Mouse (Mus musculus): Measurements from ENCODE around the gene Dock10.
"Not testable (repeated sequence)": the region's sequence is repeated elsewhere in the genome, so short reads cannot be mapped to it uniquely, and the experiment has no call there.

Dock10 gene

DNA sequence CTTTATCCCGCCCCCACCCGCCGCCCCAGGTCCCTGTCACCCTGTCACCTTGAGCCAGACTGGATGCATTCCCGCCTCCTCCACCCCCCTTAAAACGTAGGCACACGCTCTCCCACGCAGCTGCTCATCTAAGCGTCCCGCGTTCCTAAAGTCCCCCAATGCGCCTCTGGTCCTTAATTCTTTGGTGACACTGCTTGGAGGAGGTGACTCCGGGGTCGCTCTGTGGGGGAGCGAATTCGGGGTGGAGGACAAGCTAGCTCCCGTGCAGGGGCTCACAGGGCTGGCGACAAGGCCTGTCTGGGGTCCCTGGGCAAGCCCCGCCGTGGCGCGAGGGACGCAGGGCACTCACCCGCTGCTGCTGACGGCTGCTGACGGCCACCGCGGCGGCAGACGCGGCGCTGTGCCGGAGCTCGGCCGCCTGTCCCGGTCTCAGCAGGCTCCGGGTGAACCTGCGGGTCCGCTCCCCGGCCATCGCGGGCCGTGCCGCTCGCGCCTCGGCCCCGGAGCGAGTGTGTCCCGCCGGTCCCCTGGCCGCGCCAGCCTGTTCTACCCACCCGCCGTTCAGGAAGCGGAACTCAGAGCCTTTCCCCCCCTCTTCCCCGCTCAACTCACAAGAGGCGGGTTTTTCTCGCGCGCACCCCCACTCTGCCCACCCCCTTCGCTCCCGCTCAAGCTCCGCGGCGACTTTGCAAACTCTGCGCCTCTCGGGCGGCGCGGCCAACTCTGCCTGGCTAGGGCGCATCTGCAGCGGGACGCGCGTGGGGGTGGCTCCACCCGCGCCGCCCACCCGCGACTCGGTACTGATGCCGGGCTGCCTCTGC, at the start of gene Dock10:
Dock10 (minus strand) TSS at position 551 of the 821 bp plus-strand sequence.
- peak; percentile 17 for DNase-seq (ENCODE audit: low spot score)

DNA sequence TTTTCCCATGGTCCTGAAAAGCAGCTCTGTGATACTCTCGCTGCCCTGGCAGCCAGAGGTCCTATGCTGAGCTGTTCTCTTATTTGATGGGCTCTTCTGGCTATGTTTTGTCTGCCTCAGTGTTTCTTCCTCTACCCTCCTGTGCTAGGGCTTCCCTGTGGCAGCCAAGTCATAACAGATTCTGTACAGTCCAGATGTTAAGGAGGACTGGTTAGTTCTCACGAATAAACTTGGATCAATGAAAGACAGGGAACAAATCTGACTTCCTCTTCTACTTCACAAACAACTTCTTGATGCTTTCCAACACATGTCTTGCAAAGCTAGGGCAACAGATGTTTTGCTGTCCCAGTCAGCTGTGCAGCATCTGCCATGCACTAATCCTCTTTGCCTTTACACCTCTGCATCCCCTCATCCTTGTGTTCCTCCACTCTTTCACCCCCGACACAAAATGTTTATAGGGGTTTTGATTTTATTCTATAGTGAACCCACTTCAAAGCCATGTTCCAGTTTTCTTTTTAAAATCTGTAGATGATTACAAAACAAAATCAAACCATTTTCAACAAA, 48.6 kb upstream of the Dock10 start:
- DNase-seq (ENCODE audit: low spot score) = no peak

DNA sequence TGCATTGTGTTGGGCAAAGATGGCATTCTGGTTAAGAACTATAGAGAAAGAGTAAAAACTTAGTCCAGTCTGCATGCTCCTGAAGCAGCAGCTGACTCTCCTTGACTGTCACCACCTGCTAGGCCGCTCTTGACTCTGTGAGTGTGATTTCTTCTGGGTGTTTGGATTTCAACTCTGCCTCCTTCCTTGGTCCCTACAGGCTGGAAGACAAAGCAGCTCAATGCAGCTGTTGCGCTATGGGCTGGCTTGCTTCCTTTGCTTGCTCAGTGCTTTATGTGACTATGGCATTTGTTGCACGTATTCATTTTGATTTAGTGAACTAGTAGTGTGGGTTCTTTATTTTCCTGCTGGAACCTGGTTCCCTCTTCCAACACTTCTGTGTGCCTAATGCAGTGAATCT, 43.7 kb upstream of the Dock10 start:
- DNase-seq (ENCODE audit: low spot score) = no peak

DNA sequence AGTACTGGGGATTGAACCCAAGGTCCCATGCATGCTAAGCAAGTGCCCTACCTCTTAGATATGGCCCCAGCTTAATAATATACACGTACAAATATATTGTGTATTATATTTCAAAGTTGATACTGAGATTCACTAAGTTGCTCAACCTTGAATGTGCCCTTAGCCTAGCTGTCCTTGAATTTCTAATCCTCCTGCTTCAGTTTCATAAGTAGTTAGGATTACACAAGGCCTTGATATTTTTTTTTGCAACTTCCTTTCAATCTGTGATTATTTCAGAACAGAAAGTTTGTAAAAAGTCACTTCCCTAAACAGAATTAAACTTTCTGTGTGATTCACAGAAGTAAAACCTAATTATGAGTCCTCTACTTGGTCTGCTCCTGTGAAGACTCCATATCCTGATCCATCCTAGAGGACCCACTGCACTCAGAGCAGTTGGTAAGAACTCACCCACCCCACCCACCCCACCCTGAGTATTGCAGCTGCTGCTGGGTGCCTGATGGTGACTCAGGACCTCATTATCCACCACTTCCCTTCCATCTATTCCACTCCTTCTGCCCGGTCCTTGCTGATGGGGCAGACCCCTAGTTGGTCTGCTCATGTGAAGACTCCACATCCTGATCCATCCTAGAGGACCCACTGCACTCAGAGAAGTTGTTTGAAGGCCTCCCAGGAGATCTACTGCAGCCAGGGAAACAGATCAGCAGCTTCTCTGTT, 26.9 kb upstream of the Dock10 start:
- no peak for DNase-seq (ENCODE audit: low spot score)

DNA sequence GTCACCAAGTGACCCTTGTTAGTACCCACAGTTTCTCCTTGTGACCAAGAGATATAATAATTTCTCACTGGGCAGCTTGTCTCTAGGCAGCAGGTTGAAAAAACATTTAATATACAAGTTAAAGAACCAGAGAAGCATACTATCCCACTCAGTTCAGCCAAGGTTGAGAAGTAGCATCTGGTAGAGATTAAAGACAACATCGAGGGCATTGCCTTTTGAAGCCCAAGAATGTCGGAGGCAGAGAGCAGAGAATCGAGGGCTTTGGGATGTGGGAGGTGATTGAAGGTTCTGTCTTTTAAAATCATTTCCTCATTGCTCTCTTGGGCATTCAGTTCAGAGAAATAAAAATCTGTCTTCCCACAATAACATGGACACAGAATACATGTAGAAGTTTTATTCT, 25.8 kb upstream of the Dock10 start:
- no peak for DNase-seq (ENCODE audit: low spot score)

DNA sequence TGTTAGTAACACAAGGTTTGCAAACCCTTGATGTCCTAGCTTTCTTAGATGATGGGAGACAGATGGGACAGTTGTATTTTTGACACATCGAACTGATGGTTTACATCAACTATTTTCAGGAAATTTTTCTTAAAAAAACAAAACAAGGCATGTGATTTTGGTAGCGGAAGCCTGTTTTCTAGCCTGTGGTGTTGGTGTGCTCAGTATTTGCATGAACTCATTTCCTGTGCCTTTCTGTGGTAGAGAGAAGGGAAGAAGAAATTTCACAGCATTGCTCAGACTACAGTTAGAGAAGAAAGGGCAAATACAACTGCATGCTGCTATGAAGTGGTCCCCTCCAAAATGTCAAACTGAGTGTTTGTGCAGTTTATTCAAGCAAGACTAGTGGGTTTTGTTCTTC, 7.2 kb upstream of the Dock10 start:
- no peak for DNase-seq (ENCODE audit: low spot score)

DNA sequence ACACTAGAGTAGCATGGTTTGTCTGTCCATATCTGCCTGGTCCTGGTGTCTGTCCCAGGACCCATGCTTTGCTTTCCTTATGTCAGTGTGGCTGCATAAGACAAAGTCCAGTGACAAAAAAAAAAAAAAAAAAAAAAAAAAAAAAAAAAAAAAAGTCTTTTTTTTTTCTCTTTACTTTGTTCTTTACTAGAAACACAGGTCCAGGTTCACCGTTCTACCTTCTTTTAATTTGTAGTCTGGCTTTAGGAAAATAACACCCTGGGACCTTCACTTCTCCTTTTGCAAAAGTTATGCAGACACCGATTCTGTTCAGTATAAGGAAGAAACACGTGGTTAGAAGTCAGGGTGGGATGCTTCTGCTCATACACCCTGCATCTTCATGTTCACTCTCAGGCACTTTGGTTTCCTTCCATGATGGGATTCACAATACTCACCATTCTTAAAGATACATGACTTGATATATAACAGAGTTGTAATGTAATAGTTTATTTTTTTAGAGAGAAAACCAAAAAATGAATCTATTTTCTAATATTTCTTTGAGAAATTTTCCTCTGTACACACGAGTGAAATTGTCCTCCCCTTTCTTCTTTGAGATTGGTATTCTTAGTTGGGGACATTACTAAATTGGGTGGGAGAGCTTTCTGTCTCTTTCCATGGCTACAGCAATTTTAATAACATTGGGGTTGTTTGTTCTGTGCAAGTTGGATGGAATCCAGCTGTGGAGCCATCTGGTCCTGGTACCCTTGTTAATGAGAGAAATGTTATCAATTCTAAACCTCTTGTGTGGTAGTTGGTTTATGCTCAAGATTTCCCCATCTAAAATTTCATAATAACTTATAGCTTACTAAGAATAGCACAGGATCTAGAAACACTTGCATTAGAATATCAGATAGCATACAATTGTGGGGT, 5.0 kb upstream of the Dock10 start:
- no peak for DNase-seq (ENCODE audit: low spot score)

DNA sequence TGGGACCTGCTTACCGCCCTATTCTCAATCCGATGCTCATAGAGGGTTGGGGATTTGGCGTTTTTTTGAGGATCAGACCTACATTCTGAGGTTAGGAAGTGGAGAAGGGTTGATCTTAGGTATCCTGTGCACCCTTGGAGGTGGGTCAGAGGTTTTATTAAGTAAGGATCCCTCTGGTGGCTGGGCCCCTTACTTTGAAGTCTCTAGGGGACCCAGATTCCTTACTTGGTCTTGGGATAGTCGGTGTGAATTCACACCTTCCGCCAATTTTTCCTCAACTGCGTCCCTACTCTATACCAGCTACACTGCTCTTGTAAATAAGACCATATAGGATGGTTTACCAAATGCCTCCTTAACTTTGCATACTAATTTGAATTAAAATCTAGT, 464 bp upstream of the Dock10 start:
- no peak for DNase-seq (ENCODE audit: low spot score)

DNA sequence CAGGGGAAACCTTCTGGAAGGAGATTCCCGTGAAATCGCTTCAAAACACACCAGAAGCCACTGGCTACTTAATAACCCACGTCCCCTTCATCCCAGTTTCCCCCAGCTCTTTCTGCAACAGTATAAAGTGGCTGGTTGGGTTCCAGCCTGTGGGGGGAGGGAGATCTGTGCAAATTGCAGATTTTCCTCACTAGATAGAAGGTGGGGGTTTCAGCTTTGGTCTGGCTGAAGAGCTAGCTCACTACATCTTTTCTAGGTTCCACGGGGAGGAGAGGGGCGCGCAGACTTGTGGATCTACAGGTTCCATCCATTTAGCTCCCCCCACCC, 714 bp downstream of the Dock10 start:
- no peak for DNase-seq (ENCODE audit: low spot score)

DNA sequence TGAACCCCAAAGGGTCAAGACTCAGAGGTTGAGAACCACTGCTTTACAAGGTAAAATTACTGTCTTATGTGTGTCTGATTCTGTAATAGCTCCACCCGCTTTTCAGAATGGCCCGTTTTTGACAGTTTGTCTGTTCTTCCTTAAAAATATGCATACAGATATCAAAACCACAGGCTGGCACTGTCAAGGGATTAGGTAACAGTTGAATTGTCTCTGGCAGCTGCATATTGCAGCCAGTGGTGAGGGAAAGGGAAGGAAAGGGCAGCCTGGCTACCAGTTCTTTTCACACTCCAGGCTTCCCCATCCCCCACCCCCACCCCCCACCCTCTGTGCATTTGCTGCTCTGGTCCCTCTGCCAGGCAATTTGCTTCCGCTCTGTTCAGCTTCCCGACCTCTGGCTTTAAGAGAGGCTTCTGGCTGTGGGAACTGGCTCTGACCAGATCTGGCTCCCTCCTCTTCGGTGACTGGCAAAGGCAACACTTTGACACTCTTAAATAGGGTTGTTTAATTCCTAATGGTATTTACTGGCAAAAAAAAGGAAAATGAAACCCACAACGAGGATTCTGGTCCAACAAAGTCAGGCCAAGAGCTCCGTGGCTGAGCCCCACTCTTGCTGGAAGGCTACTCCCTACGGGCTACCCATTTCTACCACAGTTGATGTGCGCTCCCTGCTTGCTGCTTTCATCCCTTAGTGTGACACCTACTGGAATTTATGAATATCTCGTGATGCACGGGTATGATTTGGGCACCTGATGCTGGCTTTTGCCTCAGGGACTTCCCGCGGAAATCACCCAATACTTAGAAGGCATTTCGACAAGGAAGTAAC, 1.3 kb downstream of the Dock10 start:
- DNase-seq (ENCODE audit: low spot score) = no peak

DNA sequence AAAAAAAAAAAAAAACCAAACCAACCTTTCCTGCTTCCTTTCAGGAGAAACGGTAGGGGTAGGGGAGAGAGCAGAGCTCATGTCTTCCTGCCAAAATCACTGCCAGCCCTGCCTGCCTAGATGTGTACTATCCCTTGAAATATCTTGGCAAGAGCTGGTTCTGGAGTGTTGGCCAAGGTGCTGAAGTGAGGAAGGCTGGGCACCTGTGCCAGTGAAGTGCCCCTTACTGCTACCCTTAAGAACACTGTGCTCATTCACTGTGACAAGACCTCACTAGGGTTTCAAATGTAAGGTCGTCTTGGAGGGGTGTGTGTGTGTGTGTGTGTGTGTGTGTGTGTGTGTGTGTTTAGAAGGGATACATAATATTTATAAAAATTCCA, 2.3 kb downstream of the Dock10 start:
- DNase-seq (ENCODE audit: low spot score) = no peak

DNA sequence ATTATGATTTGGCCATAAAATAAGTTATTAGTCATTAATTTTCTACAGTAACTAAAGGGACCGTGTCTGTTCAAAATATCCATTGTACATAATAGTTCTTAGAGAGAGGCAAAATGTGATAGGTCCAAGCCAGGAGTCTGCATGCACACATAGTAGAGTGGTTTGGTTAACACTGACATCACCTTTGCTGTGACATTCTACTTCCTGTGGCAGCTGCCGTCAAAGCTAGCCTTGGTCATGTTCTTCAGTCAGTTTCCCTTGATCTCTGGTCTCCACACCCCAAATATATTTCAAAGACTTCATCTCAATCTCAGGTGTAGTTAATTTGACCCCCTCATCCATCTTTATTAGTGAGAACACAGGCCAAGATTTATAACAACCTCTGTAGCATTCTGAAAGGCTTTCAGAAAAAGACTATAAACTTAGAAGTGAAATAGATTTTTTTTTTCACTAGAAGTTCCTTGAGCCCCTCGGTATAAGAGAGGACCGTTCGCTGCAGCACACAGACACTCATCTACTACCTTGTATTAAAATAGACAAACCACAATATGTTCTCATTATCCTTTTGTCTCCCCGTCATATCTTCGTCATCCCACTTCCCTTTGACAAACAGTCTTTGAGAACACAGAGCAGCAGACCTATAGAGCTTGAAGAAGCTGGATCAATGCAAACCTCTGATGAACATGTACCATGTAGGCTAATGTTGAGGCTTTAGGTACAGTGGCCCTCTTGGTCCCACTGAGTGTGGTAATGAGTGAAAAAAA, 2.8 kb downstream of the Dock10 start:
- DNase-seq (ENCODE audit: low spot score) = no peak

DNA sequence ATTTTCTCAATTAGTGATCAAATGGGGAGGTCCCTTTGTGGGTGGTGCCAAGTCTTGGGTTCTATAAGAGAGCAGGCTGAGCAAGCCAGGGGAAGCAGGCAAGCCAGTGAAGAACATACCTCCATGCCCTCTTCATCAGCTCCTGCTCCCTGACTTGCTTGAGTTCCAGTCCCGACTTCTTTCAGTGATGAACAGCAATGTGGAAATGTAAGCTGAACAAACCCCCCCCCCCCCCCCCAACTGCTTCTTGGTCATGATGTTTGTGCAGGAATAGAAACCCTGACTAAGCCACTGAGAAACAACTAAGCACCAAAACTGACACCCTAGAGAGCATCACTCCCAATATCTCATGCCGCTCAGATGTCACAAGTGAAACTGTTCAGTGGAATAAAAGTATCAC, 9.2 kb downstream of the Dock10 start:
- not testable (repeated sequence) for DNase-seq (ENCODE audit: low spot score)

DNA sequence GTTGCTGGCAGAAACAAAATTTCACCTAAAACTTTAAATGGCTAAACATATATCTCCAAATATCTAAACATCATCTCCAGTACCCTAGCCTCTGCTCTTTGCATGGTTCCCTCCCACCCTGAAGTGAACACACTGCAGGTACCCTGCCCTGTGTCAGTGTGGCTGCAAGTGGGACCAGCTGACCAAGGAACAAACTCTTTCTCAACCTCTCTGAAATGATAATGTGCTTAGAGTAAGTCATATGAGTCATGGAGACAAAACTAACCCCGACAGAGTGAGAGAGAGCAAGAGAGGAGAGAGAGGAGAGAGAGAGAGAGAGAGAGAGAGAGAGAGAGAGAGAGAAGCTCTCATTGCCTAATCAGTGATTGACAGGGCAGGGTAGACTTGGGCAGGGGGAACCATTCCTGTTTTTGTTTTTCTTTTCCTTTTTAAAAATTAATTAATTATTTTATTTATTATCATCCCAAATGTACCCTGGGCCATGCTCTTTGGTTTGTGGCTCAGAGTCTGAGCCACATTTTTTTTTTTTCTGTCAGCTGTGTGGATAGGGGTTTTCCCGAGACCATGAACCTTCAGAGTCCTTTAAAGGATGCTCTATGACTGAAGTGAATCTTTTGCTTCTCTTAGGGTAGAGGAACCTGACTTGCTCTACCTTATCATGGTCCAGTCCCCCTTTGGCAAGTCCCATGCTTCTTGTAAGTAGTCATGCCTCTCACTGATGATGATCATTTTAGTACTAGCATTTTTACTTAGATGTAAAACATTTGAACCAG, 11.4 kb downstream of the Dock10 start:
- DNase-seq (ENCODE audit: low spot score) = no peak

DNA sequence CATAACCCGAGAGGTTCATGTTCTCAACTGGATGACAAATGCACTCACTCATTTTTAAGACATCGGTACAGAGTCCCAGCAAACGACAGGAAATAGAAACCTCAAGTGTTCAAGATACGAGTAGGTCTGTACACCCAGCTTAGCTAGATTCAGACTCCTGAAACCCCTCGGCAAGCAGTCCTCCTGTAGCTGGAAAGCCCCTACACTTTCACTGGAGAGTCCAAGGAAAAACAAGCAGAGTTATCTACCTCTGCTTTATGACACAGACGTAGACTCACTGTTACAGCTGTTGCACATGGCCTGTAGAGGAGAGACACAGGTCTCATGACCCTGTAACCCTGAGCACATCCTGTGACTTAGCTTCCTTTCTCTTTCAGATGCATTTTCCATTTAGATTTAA, 12.1 kb downstream of the Dock10 start:
- no peak for DNase-seq (ENCODE audit: low spot score)

DNA sequence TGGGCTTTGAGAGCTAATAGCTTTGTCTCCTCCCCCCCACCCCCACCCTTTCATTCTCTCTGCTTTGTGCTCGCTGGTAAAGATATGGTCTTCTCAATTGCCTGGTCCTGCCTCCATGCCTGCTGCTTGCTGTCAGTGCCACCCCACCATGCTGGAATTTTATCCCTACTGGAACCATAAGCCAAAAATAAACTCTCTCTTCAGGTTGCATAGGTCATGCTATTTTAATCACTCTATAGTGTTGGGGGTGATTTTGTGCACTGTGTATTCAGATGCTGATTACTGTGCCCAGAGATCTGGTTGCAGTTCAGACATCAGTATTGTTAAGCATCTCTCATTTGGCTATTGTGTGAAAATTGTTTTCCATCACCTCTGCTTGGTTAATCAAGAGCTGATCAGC, 18.9 kb downstream of the Dock10 start:
- no peak for DNase-seq (ENCODE audit: low spot score)

DNA sequence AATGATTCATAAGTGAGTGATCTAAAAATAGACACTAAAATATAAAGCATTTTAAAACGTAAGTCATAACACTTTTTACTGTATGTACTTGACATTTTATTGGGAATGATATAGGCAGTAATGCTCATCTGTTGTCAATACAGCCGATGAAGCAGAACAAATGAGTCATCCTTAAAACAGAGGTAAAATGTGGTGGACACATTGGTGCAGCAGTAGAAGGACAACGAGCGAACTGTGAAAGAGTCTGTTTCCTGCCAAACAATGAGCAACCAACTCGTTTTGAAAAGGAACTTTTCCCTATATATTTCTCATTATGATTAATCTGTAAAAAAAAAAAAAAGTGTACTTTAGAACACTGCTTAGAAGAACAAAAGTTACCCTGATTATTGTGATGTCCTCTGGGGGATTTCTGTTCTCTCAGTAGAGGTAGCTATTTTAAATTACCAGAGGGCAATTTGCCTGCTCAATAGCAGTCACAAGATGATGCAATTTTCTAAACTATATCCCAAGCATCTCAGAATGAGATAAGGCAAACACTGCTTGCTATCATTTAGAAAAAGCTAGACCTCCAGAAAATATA, 20.4 kb downstream of the Dock10 start:
- no peak for DNase-seq (ENCODE audit: low spot score)

DNA sequence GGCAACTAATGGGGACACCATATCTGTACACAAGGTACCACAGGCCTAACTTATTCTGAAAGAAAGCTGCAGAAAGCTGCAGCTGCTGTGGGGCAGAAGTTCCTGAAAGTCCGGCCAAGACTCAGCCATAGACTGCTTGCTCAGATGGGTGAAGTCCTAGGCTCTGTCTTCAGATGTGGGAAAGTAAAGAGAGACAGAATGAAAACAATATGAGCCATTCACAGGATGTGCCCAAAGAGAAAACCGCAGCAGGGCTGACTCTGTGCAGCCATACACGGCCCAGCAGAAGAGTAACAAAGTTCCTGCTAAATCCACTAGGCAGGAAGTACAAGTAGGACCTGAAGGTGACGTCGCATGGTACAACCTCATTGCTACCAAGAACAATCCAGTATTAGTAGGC, 27.7 kb downstream of the Dock10 start:
- no peak for DNase-seq (ENCODE audit: low spot score)

DNA sequence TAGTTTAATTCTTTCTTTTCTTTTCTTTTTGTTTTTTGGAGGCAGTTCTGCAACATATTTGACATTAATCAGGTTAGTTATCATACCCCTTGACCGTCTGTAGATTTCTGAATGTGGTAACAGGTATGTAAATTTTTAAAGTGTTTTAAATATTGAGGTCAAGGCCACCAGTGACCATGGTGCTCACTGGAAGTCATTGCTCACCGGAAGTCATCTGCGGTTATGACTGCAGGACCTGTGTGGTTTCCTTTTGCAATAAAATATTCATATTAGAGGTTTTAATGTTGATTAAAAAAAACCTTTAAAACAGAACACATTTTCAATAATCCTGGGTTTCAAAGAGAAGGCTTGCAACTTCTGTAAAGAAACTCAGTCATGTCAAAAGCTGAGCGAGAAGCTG, 28.2 kb downstream of the Dock10 start:
- DNase-seq (ENCODE audit: low spot score) = no peak

DNA sequence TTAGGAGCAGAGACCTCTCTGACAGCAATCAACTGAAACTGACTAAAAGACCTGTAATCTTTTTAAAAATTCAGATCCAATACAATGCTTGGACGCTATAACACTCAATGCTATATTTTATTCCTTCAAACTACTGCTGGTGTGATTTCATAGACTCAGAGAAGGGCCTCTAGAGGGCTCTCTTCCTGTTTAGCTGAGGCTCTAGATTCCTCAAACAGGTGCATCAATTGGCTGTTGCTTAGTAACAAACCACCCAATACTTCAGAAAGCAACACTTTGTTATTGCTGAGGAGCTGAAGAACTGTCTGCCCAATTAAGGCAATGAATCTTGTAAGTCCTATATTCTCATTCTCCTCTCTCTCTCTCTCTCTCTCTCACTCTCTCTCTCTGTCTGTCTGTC, 30.1 kb downstream of the Dock10 start:
- DNase-seq (ENCODE audit: low spot score) = no peak
